Mouse (Mus musculus) embryonic facial prominence, embryonic 13.5 days (tissue): ENCODE results near the gene Cel. TPM values are rescaled to one million over a fixed set of nuclear protein-coding genes. Genes with fewer than 3 reads are reported as not detected.
A peak's percentile ranks its signal among the peaks of the same experiment; 100 is the strongest.

Source experiments
- ATAC-seq: fragments of 200-750 bp; cut with Nextera tagmentation; 2 replicates; pipeline ENCODE4 v1.8.0; 2017; ENCODE audit warnings: low read depth; ENCODE audit not compliant: insufficient number of reproducible peaks, insufficient read depth, low FRiP score, low TSS enrichment
- H3K27ac ChIP-seq: fragments of 300-500 bp; sonication (generic); 2 replicates; pipeline ENCODE4 v1.5.1; 2015; ENCODE audit warnings: moderate library complexity, mild to moderate bottlenecking, inconsistent platforms
- H3K27me3 ChIP-seq: fragments of 300-500 bp; sonication (generic); 2 replicates; pipeline ENCODE4 v1.6.1; 2015; ENCODE audit warnings: mild to moderate bottlenecking, inconsistent platforms
- H3K36me3 ChIP-seq: fragments of 300-500 bp; sonication (generic); 2 replicates; pipeline ENCODE4 v1.6.1; 2015; ENCODE audit warnings: mild to moderate bottlenecking, inconsistent platforms
- H3K4me1 ChIP-seq: fragments of 300-500 bp; sonication (generic); 2 replicates; pipeline ENCODE4 v1.6.1; 2015; ENCODE audit warnings: inconsistent platforms
- H3K4me2 ChIP-seq: fragments of 300-500 bp; sonication (generic); 2 replicates; pipeline ENCODE4 v1.6.1; 2015; ENCODE audit warnings: moderate library complexity, mild to moderate bottlenecking, inconsistent platforms
- H3K4me3 ChIP-seq: fragments of 300-500 bp; sonication (generic); 2 replicates; pipeline ENCODE4 v1.5.1; 2015; ENCODE audit warnings: mild to moderate bottlenecking, inconsistent platforms
- H3K9ac ChIP-seq: fragments of 300-500 bp; sonication (generic); 2 replicates; pipeline ENCODE4 v1.6.1; 2015; ENCODE audit warnings: mild to moderate bottlenecking, inconsistent platforms
- H3K9me3 ChIP-seq: fragments of 300-500 bp; sonication (generic); 2 replicates; pipeline ENCODE4 v1.6.1; 2016; ENCODE audit warnings: inconsistent platforms
- WGBS: fragments of 180-500 bp; shearing (Covaris S2); methylation state at CpG from one replicate; pipeline ENCODE4 v1.1.7; 2015; ENCODE audit warnings: mixed read lengths; 5-methylcytosine and 5-hydroxymethylcytosine counted together
- polyA plus RNA-seq: library from polyadenylated mRNA; unstranded; fragments of >200 nt; fragmentation: Nextera tagmentation; extraction: Ambion mirVana; gene quantifications from 2 replicates; pipeline ENCODE4 v1.2.1, GENCODE M21; 2015

Gene Cel
- polyA plus RNA-seq, 1 experiment from 2014 or later: not detected

GRCm38 (mm10) chr2:28582647-28583353 is 19.6 kb upstream of the Cel start:
- peak overlapping the region; percentile 78 for H3K9ac ChIP-seq
- WGBS: under 1% methylated on average over 56 of the region's 56 CpGs
- H3K27me3 ChIP-seq: no peaks in the 10 kb centered on the region
- peak overlapping the region; percentile 95 for H3K27ac ChIP-seq
- H3K4me2 ChIP-seq: peak overlapping the region; percentile 61
- H3K9me3 ChIP-seq: no peaks in the 10 kb centered on the region
- peak overlapping the region; percentile 71 for H3K4me3 ChIP-seq
- ATAC-seq: peak; percentile 77
- peaks cover 23% of the 10 kb centered on the region for H3K4me1 ChIP-seq
- H3K36me3 ChIP-seq: peaks cover 33% of the 10 kb centered on the region

DNA sequence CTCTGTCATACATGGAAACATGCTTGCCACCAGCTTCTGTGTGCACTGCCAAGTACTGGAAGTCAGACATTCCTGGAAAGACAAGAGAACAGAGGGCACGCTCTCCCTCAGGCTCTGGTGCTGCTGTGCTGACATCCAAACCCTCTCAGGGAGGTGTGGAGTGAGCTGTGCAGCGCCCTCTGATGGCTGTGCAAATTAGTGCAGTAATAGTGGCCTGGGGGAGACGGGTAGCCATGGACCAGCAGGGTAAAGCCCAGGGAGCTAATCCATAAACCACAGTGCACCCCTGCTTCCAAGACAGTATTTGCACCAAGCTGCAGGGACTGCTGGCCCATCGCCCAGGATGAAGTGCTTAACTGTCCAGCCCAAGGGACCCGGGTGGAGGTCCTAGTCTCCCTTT is 14.8 kb upstream of the Cel start:
- no peak overlapping the region for H3K9ac ChIP-seq
- 62% methylated on average over 5 of the region's 5 CpGs for WGBS
- no peak overlapping the region for H3K4me3 ChIP-seq
- H3K4me1 ChIP-seq: peaks cover 15% of the 10 kb centered on the region
- ATAC-seq: no peak
- no peaks in the 10 kb centered on the region for H3K27me3 ChIP-seq
- H3K27ac ChIP-seq: no peak overlapping the region
- H3K36me3 ChIP-seq: peaks cover 77% of the 10 kb centered on the region
- H3K4me2 ChIP-seq: no peak overlapping the region
- H3K9me3 ChIP-seq: no peaks in the 10 kb centered on the region

GRCm38 (mm10) chr2:28576815-28577214 is 13.6 kb upstream of the Cel start:
- Histone ChIP-seq H3K9me3 (no peaks in the 10 kb centered on the region), H3K4me2 (no peak overlapping the region), H3K36me3 (peaks cover 89% of the 10 kb centered on the region), H3K27ac (no peak overlapping the region), H3K4me1 (peaks cover 11% of the 10 kb centered on the region), H3K9ac (no peak overlapping the region), H3K4me3 (no peak overlapping the region), H3K27me3 (no peaks in the 10 kb centered on the region)
- ATAC-seq: no peak
- 70% methylated on average over 3 of the region's 3 CpGs for WGBS

DNA sequence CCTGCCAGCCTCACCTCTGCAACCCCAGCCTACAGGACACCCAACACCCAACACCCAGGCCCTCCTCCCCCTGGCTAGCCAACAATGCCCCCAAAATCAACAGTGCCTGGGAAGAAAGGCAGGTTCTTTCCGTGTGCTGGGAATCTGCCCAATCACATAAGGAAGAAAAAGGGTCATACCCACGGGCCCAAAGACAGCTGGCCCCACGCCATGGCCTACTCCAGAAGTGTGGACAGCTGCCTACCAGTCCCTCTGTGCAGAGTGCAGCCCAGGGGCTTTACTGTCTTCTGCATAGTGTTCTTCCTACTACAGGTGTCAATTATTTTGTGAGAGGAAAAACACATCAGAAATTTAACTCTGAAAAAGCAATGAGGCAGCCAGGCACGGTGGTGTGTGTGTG is 12.1 kb upstream of the Cel start:
- no peak overlapping the region for H3K27ac ChIP-seq
- no peaks in the 10 kb centered on the region for H3K9me3 ChIP-seq
- no peaks in the 10 kb centered on the region for H3K27me3 ChIP-seq
- 0 out of 2 replicates have a peak, but pooled peaks cover under 1% of the 10 kb centered on the region for H3K4me1 ChIP-seq
- peaks cover 95% of the 10 kb centered on the region for H3K36me3 ChIP-seq
- H3K9ac ChIP-seq: no peak overlapping the region
- no peak for ATAC-seq
- 85% methylated on average over 4 of the region's 4 CpGs for WGBS
- no peak overlapping the region for H3K4me2 ChIP-seq
- H3K4me3 ChIP-seq: no peak overlapping the region

DNA sequence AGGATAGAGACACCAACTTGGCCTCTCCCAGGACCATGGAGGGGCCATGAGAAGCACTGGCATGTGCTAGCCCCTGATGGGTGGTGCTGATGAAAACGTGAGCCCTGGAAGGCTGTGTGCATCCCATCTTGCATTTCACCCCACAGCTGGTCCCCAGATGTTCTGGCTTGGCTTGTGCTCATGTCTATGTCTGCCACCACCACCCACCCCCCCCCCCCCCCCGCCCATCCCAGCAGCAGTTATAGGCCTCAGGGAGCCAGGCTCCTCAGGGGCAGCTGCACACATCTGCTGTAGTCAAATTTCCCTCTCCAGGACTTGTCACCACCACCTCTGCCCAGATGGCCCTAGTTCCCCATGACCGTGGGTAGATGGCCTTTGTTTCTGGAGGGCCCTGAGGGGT is 6.7 kb upstream of the Cel start:
- Histone ChIP-seq H3K4me1 (peaks cover 9% of the 10 kb centered on the region; the same call in 1 of the 2 replicates), H3K4me2 (no peak overlapping the region), H3K9ac (no peak overlapping the region), H3K27me3 (no peaks in the 10 kb centered on the region), H3K36me3 (peaks cover 95% of the 10 kb centered on the region), H3K4me3 (no peak overlapping the region), H3K9me3 (no peaks in the 10 kb centered on the region), H3K27ac (no peak overlapping the region)
- WGBS: 30% methylated on average over 2 of the region's 3 CpGs
- no peak for ATAC-seq

DNA sequence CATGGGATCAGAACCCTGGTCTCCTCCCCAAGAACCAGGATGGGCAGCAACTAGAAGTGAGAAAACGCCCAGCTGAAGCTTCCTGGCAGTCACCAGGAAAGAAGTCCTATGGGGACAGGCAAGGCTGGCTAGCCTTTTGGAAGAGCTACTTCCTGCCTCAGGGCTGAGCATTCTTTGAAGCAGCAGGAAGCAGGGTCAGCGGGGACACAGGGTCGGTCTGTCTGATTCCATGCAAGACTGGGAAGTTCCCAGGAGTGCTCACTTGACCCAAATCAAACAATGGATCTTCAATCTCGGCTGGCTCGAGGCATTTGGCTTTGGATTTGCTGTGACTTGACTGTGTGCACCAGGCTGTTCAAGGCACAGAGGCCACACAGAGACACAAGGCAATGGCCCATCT is 3.3 kb upstream of the Cel start:
- no peak overlapping the region for H3K27ac ChIP-seq
- H3K9me3 ChIP-seq: no peaks in the 10 kb centered on the region
- H3K4me1 ChIP-seq: peaks cover 20% of the 10 kb centered on the region; the same call in 1 of the 2 replicates
- 32% methylated on average over 5 of the region's 5 CpGs for WGBS
- no peak overlapping the region for H3K4me2 ChIP-seq
- ATAC-seq: no peak
- H3K36me3 ChIP-seq: peaks cover 65% of the 10 kb centered on the region
- no peak overlapping the region for H3K9ac ChIP-seq
- no peak overlapping the region for H3K4me3 ChIP-seq
- H3K27me3 ChIP-seq: no peaks in the 10 kb centered on the region

- ATAC-seq: no peak
- Histone ChIP-seq H3K27me3 (no peaks in the 10 kb centered on the region), H3K9me3 (no peaks in the 10 kb centered on the region), H3K4me3 (no peak overlapping the region), H3K27ac (no peak overlapping the region), H3K4me1 (peaks cover 16% of the 10 kb centered on the region; the same call in 1 of the 2 replicates), H3K36me3 (peaks cover 46% of the 10 kb centered on the region), H3K9ac (no peak overlapping the region), H3K4me2 (no peak overlapping the region)
- 90% methylated on average over 4 of the region's 4 CpGs for WGBS
Measured at GRCm38 (mm10) chr2:28564380-28564779, 1.2 kb upstream of the Cel start.

GRCm38 (mm10) chr2:28563830-28564229 is 627 bp upstream of the Cel start:
- Histone ChIP-seq H3K4me1 (peaks cover 12% of the 10 kb centered on the region; the same call in 1 of the 2 replicates), H3K4me3 (no peak overlapping the region), H3K9ac (no peak overlapping the region), H3K27me3 (no peaks in the 10 kb centered on the region), H3K4me2 (no peak overlapping the region), H3K36me3 (peaks cover 41% of the 10 kb centered on the region), H3K9me3 (no peaks in the 10 kb centered on the region), H3K27ac (no peak overlapping the region)
- ATAC-seq: no peak

GRCm38 (mm10) chr2:28557452-28557851 is 5.8 kb downstream of the Cel start:
- 78% methylated on average over 5 of the region's 5 CpGs for WGBS
- H3K9ac ChIP-seq: no peak overlapping the region
- H3K4me1 ChIP-seq: peaks cover 2% of the 10 kb centered on the region; the same call in 1 of the 2 replicates
- no peak overlapping the region for H3K27ac ChIP-seq
- no peak for ATAC-seq
- H3K9me3 ChIP-seq: no peaks in the 10 kb centered on the region
- no peak overlapping the region for H3K4me3 ChIP-seq
- no peaks in the 10 kb centered on the region for H3K27me3 ChIP-seq
- no peak overlapping the region for H3K4me2 ChIP-seq
- peaks cover 32% of the 10 kb centered on the region for H3K36me3 ChIP-seq

DNA sequence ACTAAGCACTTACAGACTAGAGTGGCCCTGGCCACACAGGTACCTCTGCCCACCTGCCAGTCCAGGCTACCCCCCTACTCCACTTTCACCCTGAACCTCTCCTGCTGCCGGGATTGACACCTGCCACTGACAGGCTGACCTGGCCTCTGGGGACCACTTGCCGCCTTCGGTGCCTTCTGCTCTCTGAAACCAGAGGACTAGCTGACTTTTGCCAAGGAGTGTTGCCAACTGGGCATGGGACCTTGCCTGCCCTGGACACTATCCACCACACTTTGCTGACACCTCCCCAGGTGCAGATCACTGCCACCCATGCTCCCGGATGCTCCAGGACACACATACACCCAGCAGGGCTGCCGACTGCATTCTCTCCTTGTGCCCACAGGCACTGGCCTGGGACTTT is 10.9 kb downstream of the Cel start:
- Histone ChIP-seq H3K4me1 (no peaks in the 10 kb centered on the region), H3K9me3 (no peaks in the 10 kb centered on the region), H3K27me3 (no peaks in the 10 kb centered on the region), H3K4me2 (no peak overlapping the region), H3K36me3 (peaks cover 81% of the 10 kb centered on the region), H3K4me3 (no peak overlapping the region), H3K27ac (no peak overlapping the region), H3K9ac (no peak overlapping the region)
- 89% methylated on average over 5 of the region's 5 CpGs for whole genome bisulfite sequencing
- ATAC-seq: no peak

DNA sequence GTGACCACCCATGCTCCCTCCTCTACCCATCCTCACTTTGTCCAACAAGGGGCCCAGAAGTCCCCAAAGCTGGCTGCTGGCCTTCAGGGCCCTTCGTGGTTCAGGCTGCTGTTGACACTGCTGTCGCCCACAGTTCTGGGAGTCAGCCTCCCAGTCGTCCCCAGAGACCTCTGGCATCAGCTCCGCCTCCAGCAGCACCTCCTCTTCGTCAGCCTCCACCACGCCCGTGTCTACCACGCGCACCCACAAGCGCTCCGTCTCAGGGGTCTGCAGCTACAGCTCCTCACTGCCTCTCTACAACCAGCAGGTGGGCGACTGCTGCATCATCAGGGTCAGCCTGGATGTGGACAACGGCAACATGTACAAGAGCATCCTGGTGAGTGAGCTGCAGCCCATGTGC is 14.0 kb downstream of the Cel start:
- no peak overlapping the region for H3K9ac ChIP-seq
- no peak overlapping the region for H3K4me3 ChIP-seq
- peaks cover 98% of the 10 kb centered on the region for H3K36me3 ChIP-seq
- H3K4me2 ChIP-seq: no peak overlapping the region
- H3K27me3 ChIP-seq: no peaks in the 10 kb centered on the region
- no peaks in the 10 kb centered on the region for H3K4me1 ChIP-seq
- no peak for ATAC-seq
- 89% methylated on average over 13 of the region's 13 CpGs for WGBS
- H3K9me3 ChIP-seq: no peaks in the 10 kb centered on the region
- H3K27ac ChIP-seq: no peak overlapping the region
